Comparison of ENCODE assay signal across 13 mouse cellular contexts in the genomic region with DNA sequence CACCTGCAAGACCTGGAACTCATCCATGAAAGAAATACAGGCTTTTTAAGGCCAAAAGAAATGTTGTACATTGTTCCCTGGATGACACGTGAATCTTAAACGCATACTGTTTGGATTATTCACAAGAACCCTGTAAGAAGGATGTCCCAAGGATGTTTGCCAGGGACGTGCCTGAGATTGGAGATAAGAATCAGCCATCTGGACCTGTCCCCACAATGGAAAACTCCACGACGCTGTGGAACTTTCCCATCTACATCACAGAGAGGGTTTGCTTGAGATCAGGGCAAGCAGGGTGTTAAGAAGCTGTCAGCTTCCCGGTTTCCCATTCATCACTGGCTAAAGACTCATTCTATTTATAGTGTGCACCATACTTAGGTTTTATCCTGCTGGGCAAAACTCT.
DNase-seq lines count a peak whose midpoint lies in the region; ATAC-seq lines count a peak whose summit lies in the region.
"Had no signal": no experiment of that assay in that cellular context is flagged by ENCODE, and none has a peak within 500 bp of the region (broad histone marks: within the 10 kb centered on the region; RNA-seq: fewer than 3 reads in every experiment).

No protein-coding gene starts in this region.

- ATAC-seq in embryonic facial prominence, embryonic 14.5 days (ENCODE audit: low read depth), result no peak
- no peak for ATAC-seq in heart, embryonic 11.5 days (replicated peaks; ENCODE audit: insufficient number of reproducible peaks, low FRiP score, low TSS enrichment)
- no peak for ATAC-seq in hindbrain, embryonic 11.5 days (ENCODE audit: low FRiP score)
- ATAC-seq: intestine, embryonic 15.5 days; liver, embryonic 12.5 days; midbrain, embryonic 15.5 days had no signal

- 47% methylated on average over 6 of the region's 6 CpGs for WGBS in embryonic facial prominence, embryonic 14.5 days
- WGBS in embryonic facial prominence, embryonic 10.5 days, result 74% methylated on average over 6 of the region's 6 CpGs
- 21% methylated on average over 6 of the region's 6 CpGs for WGBS in heart, embryonic 11.5 days (ENCODE audit: insufficient replicate concordance)
- 70% methylated on average over 6 of the region's 6 CpGs for WGBS in hindbrain, embryonic 11.5 days

- H3K4me2 ChIP-seq in embryonic facial prominence, embryonic 14.5 days (ENCODE audit: low read depth, low read length), result no peak overlapping the region
- H3K4me2 ChIP-seq in heart, embryonic 11.5 days, result 0 out of 2 replicates have a peak overlapping the region, but pooled peaks have one; percentile 7
- H3K4me2 ChIP-seq in hindbrain, embryonic 11.5 days (replicated peaks; ENCODE audit: low read depth, low read length), result no peak overlapping the region
- H3K4me2 ChIP-seq: intestine, embryonic 15.5 days; liver, embryonic 12.5 days; midbrain, embryonic 15.5 days had no signal

- H3K4me1 ChIP-seq in embryonic facial prominence, embryonic 14.5 days (ENCODE audit: control insufficient read depth, insufficient read depth, low read length), result peaks cover 8% of the 10 kb centered on the region; the same call in 1 of the 2 replicates
- H3K4me1 ChIP-seq in embryonic facial prominence, embryonic 10.5 days, result peaks cover 16% of the 10 kb centered on the region
- peaks cover 9% of the 10 kb centered on the region for H3K4me1 ChIP-seq in heart, embryonic 11.5 days (ENCODE audit: control insufficient read depth, insufficient read depth, low read length)
- H3K4me1 ChIP-seq in hindbrain, embryonic 11.5 days (replicated peaks; ENCODE audit: control insufficient read depth, insufficient read depth, low read length), result no peaks in the 10 kb centered on the region
- H3K4me1 ChIP-seq: intestine, embryonic 15.5 days; liver, embryonic 12.5 days had no signal

- DNase-seq in embryonic facial prominence, embryonic 14.5 days (ENCODE audit: low spot score), result peak; percentile 24
- DNase-seq in embryonic facial prominence, embryonic 10.5 days (ENCODE audit: low spot score), result no peak
- peak; percentile 21 for DNase-seq in 3T3-L1 (ENCODE audit: low read depth, low spot score)
- DNase-seq in kidney, postnatal 25 days, result peak; percentile 78 to 87
- DNase-seq in left cerebral cortex, postnatal 36 days (ENCODE audit: low spot score in 2 of 2), result no peak
- DNase-seq in hindbrain, embryonic 11.5 days (ENCODE audit: low spot score), result no peak
- DNase-seq in left cerebral cortex, postnatal 14 days (ENCODE audit: low spot score in 2 of 2), result no peak
- DNase-seq: gastrocnemius, postnatal 36 days had no signal

- no peaks in the 10 kb centered on the region for H3K36me3 ChIP-seq in embryonic facial prominence, embryonic 14.5 days (ENCODE audit: control insufficient read depth, insufficient read depth, low read length)
- H3K36me3 ChIP-seq in embryonic facial prominence, embryonic 10.5 days (replicated peaks), result no peaks in the 10 kb centered on the region
- no peaks in the 10 kb centered on the region for H3K36me3 ChIP-seq in heart, embryonic 11.5 days (ENCODE audit: control insufficient read depth, insufficient read depth, low read length)
- H3K36me3 ChIP-seq in hindbrain, embryonic 11.5 days (ENCODE audit: control insufficient read depth, insufficient read depth, low read length), result no peaks in the 10 kb centered on the region
- H3K36me3 ChIP-seq: intestine, embryonic 15.5 days; liver, embryonic 12.5 days; midbrain, embryonic 15.5 days had no signal

- no peak overlapping the region for H3K27ac ChIP-seq in embryonic facial prominence, embryonic 14.5 days (replicated peaks; ENCODE audit: low read depth, low read length)
- H3K27ac ChIP-seq in embryonic facial prominence, embryonic 10.5 days (replicated peaks), result no peak overlapping the region
- H3K27ac ChIP-seq in heart, embryonic 11.5 days (ENCODE audit: low read depth, low read length), result no peak overlapping the region
- no peak overlapping the region for H3K27ac ChIP-seq in hindbrain, embryonic 11.5 days (ENCODE audit: low read depth, low read length)
- H3K27ac ChIP-seq: intestine, embryonic 15.5 days; left cerebral cortex, adult 2 months; liver, embryonic 12.5 days; midbrain, embryonic 15.5 days had no signal

- H3K9ac ChIP-seq in embryonic facial prominence, embryonic 14.5 days (ENCODE audit: low read depth, low read length), result no peak overlapping the region
- no peak overlapping the region for H3K9ac ChIP-seq in heart, embryonic 11.5 days (ENCODE audit: low read depth, low read length)
- no peak overlapping the region for H3K9ac ChIP-seq in hindbrain, embryonic 11.5 days (ENCODE audit: low read depth, low read length)
- H3K9ac ChIP-seq: intestine, embryonic 15.5 days; liver, embryonic 12.5 days; midbrain, embryonic 15.5 days had no signal

- no peaks in the 10 kb centered on the region for H3K27me3 ChIP-seq in embryonic facial prominence, embryonic 14.5 days (replicated peaks; ENCODE audit: control insufficient read depth, insufficient read depth, low read length)
- H3K27me3 ChIP-seq in embryonic facial prominence, embryonic 10.5 days (replicated peaks; ENCODE audit: low read depth, poor library complexity, severe bottlenecking), result no peaks in the 10 kb centered on the region
- no peaks in the 10 kb centered on the region for H3K27me3 ChIP-seq in heart, embryonic 11.5 days (ENCODE audit: control insufficient read depth, insufficient read depth, low read length)
- H3K27me3 ChIP-seq in hindbrain, embryonic 11.5 days (ENCODE audit: control insufficient read depth, insufficient read depth, low read length), result no peaks in the 10 kb centered on the region
- H3K27me3 ChIP-seq: intestine, embryonic 15.5 days; midbrain, embryonic 15.5 days had no signal

- no peaks in the 10 kb centered on the region for H3K9me3 ChIP-seq in embryonic facial prominence, embryonic 14.5 days (ENCODE audit: control insufficient read depth, low read length)
- no peaks in the 10 kb centered on the region for H3K9me3 ChIP-seq in embryonic facial prominence, embryonic 10.5 days
- no peaks in the 10 kb centered on the region for H3K9me3 ChIP-seq in heart, embryonic 11.5 days (replicated peaks; ENCODE audit: control insufficient read depth, low read length)
- H3K9me3 ChIP-seq in hindbrain, embryonic 11.5 days (ENCODE audit: control insufficient read depth, low read length), result no peaks in the 10 kb centered on the region
- H3K9me3 ChIP-seq: intestine, embryonic 15.5 days; liver, embryonic 12.5 days; midbrain, embryonic 15.5 days had no signal

- H3K4me3 ChIP-seq in embryonic facial prominence, embryonic 14.5 days (ENCODE audit: low read depth, low read length), result no peak overlapping the region
- H3K4me3 ChIP-seq in embryonic facial prominence, embryonic 10.5 days, result no peak overlapping the region
- H3K4me3 ChIP-seq in heart, embryonic 11.5 days (ENCODE audit: low read depth, low read length), result no peak overlapping the region
- no peak overlapping the region for H3K4me3 ChIP-seq in hindbrain, embryonic 11.5 days (ENCODE audit: low read depth, low read length)
- H3K4me3 ChIP-seq: intestine, embryonic 15.5 days; left cerebral cortex, adult 2 months; liver, embryonic 12.5 days; midbrain, embryonic 15.5 days had no signal

- intact Hi-C loops in left cerebral cortex, postnatal 36 days (cut with DNase I), result loop anchor here (10.0 kb wide), 1 partner anchor 141 kb away; no protein-coding TSS in a partner anchor
- intact Hi-C loops in left cerebral cortex, postnatal 14 days (cut with DNase I), result no loop called here

Comparison
In these comparisons a context has a peak if more than half of its experiments do, and no peak if none do; other contexts are left out.
1. DNase-seq: peak in embryonic facial prominence, embryonic 14.5 days (single experiment), 3T3-L1 (single experiment) and kidney, postnatal 25 days (2 of 2); none in embryonic facial prominence, embryonic 10.5 days (single experiment), left cerebral cortex, postnatal 36 days (0 of 2), hindbrain, embryonic 11.5 days (single experiment) and left cerebral cortex, postnatal 14 days (0 of 2).